Mouse (Mus musculus) stomach, embryonic 16.5 days (tissue): ENCODE data around the gene Wnt9b. TPM values are rescaled to one million over a fixed set of nuclear protein-coding genes. Genes with fewer than 3 reads are reported as not detected.
"Not testable (repeated sequence)": the region's sequence is repeated elsewhere in the genome, so short reads cannot be mapped to it uniquely, and the experiment has no call there.

Source experiments
- ATAC-seq: fragments of 200-750 bp; cut with Nextera tagmentation; 2 replicates; pipeline ENCODE4 v1.8.0; 2017; ENCODE audit warnings: moderate number of reproducible peaks, moderate TSS enrichment; ENCODE audit not compliant: insufficient read depth, low FRiP score
- H3K27ac ChIP-seq: fragments of 300-500 bp; sonication (generic); 2 replicates; pipeline ENCODE4 v1.5.1; 2014; ENCODE audit warnings: low read length
- H3K27me3 ChIP-seq: fragments of 300-500 bp; sonication (generic); 2 replicates; pipeline ENCODE4 v1.6.1; 2014; ENCODE audit warnings: low read length, control low read depth, mixed read lengths; ENCODE audit not compliant: control insufficient read depth, insufficient read depth
- H3K36me3 ChIP-seq: fragments of 300-500 bp; sonication (generic); 2 replicates; pipeline ENCODE4 v1.6.1; 2014; ENCODE audit warnings: low read length; ENCODE audit not compliant: control insufficient read depth, insufficient read depth
- H3K4me1 ChIP-seq: fragments of 300-500 bp; sonication (generic); 2 replicates; pipeline ENCODE4 v1.6.1; 2014; ENCODE audit warnings: low read length, control low read depth, mixed read lengths; ENCODE audit not compliant: control insufficient read depth, insufficient read depth
- H3K4me2 ChIP-seq: fragments of 300-500 bp; sonication (generic); 2 replicates; pipeline ENCODE4 v1.6.1; 2014; ENCODE audit warnings: low read depth, low read length, mixed read lengths
- H3K4me3 ChIP-seq: fragments of 300-500 bp; sonication (generic); replicated peaks from 2 replicates; pipeline ENCODE4 v1.5.1; 2014; ENCODE audit warnings: mild to moderate bottlenecking, low read length
- H3K9ac ChIP-seq: fragments of 300-500 bp; sonication (generic); 2 replicates; pipeline ENCODE4 v1.6.1; 2014; ENCODE audit warnings: low read length
- H3K9me3 ChIP-seq: fragments of 300-500 bp; sonication (generic); replicated peaks from 2 replicates; pipeline ENCODE4 v1.6.1; 2016; ENCODE audit warnings: low read length, control low read depth; ENCODE audit not compliant: control insufficient read depth
- WGBS: fragments of 180-500 bp; shearing (Covaris S2); extraction: QIAGEN DNeasy Blood & Tissue Kit; methylation state at CpG from one replicate; pipeline ENCODE4 v1.1.7; 2014; 5-methylcytosine and 5-hydroxymethylcytosine counted together
- polyA plus RNA-seq: library from polyadenylated mRNA; unstranded; fragments of >200 nt; fragmentation: Nextera tagmentation; extraction: Ambion mirVana; gene quantifications from 2 replicates; pipeline ENCODE4 v1.2.1, GENCODE M21; 2015

The Wnt9b gene
- polyA plus RNA-seq, 1 experiment from 2014 or later = 0.06 TPM

- no peak overlapping the region for H3K4me2 ChIP-seq
Measured at GRCm38 (mm10) chr11:103764601-103765000, 15.0 kb upstream of the Wnt9b start.

GRCm38 (mm10) chr11:103763410-103764163 lies 14.0 kb upstream of the Wnt9b start:
- Histone ChIP-seq H3K4me2 (no peak overlapping the region), H3K4me1 (no peaks in the 10 kb centered on the region), H3K9me3 (no peaks in the 10 kb centered on the region), H3K27ac (no peak overlapping the region), H3K36me3 (no peaks in the 10 kb centered on the region), H3K9ac (no peak overlapping the region), H3K27me3 (no peaks in the 10 kb centered on the region), H3K4me3 (no peak overlapping the region)
- ATAC-seq = no peak; the same call in 1 of the 2 replicates
- 19% methylated on average over 10 of the region's 10 CpGs for WGBS

More at GRCm38 (mm10) chr11:103764601-103765000, 15.0 kb upstream of the Wnt9b start:
- H3K4me3 ChIP-seq = no peak overlapping the region
- no peak overlapping the region for H3K9ac ChIP-seq
- no peak overlapping the region for H3K27ac ChIP-seq
- no peak for ATAC-seq
- H3K4me1 ChIP-seq = no peaks in the 10 kb centered on the region
- H3K9me3 ChIP-seq = no peaks in the 10 kb centered on the region
- peaks cover 6% of the 10 kb centered on the region for H3K27me3 ChIP-seq
- WGBS = 64% methylated on average over 6 of the region's 6 CpGs
- H3K36me3 ChIP-seq = no peaks in the 10 kb centered on the region

GRCm38 (mm10) chr11:103760891-103761290 lies 11.3 kb upstream of the Wnt9b start:
- not testable (repeated sequence) for H3K9ac ChIP-seq, H3K9me3 ChIP-seq, H3K4me3 ChIP-seq, H3K36me3 ChIP-seq, H3K4me2 ChIP-seq, H3K27me3 ChIP-seq, H3K4me1 ChIP-seq, H3K27ac ChIP-seq, ATAC-seq
- WGBS = 86% methylated on average over 5 of the region's 5 CpGs

GRCm38 (mm10) chr11:103760101-103760500 lies 10.5 kb upstream of the Wnt9b start:
- ATAC-seq = no peak
- Histone ChIP-seq H3K27ac (no peak overlapping the region), H3K4me2 (no peak overlapping the region), H3K4me3 (no peak overlapping the region), H3K36me3 (no peaks in the 10 kb centered on the region), H3K9me3 (no peaks in the 10 kb centered on the region), H3K4me1 (no peaks in the 10 kb centered on the region), H3K9ac (no peak overlapping the region), H3K27me3 (no peaks in the 10 kb centered on the region)
- 55% methylated on average over 7 of the region's 7 CpGs for WGBS

GRCm38 (mm10) chr11:103758706-103759105 lies 9.1 kb upstream of the Wnt9b start:
- no peak overlapping the region for H3K4me2 ChIP-seq
- ATAC-seq = no peak; the same call in 1 of the 2 replicates

GRCm38 (mm10) chr11:103758054-103758453 lies 8.4 kb upstream of the Wnt9b start:
- no peaks in the 10 kb centered on the region for H3K36me3 ChIP-seq
- ATAC-seq = no peak
- H3K27ac ChIP-seq = no peak overlapping the region
- H3K9me3 ChIP-seq = no peaks in the 10 kb centered on the region
- H3K4me1 ChIP-seq = no peaks in the 10 kb centered on the region
- 0 out of 2 replicates have a peak, but pooled peaks cover 3% of the 10 kb centered on the region for H3K27me3 ChIP-seq
- H3K4me2 ChIP-seq = no peak overlapping the region
- no peak overlapping the region for H3K4me3 ChIP-seq
- no peak overlapping the region for H3K9ac ChIP-seq
- 47% methylated on average over 11 of the region's 11 CpGs for WGBS

More at GRCm38 (mm10) chr11:103758706-103759105, 9.1 kb upstream of the Wnt9b start:
- Histone ChIP-seq H3K27ac (no peak overlapping the region), H3K9ac (no peak overlapping the region), H3K27me3 (no peaks in the 10 kb centered on the region), H3K9me3 (no peaks in the 10 kb centered on the region), H3K4me3 (no peak overlapping the region), H3K36me3 (no peaks in the 10 kb centered on the region), H3K4me1 (no peaks in the 10 kb centered on the region)
- 9% methylated on average over 6 of the region's 6 CpGs for WGBS

GRCm38 (mm10) chr11:103750612-103751011 lies 991 bp upstream of the Wnt9b start:
- no peak overlapping the region for H3K27ac ChIP-seq
- no peaks in the 10 kb centered on the region for H3K36me3 ChIP-seq
- H3K9ac ChIP-seq = no peak overlapping the region
- no peaks in the 10 kb centered on the region for H3K9me3 ChIP-seq
- H3K27me3 ChIP-seq = peaks cover 57% of the 10 kb centered on the region
- H3K4me3 ChIP-seq = no peak overlapping the region
- no peak for ATAC-seq
- WGBS = 56% methylated on average over 3 of the region's 3 CpGs
- peaks cover 10% of the 10 kb centered on the region for H3K4me1 ChIP-seq
- no peak overlapping the region for H3K4me2 ChIP-seq

GRCm38 (mm10) chr11:103735046-103735781 lies 14.4 kb downstream of the Wnt9b start:
- H3K27ac ChIP-seq = no peak overlapping the region
- H3K36me3 ChIP-seq = no peaks in the 10 kb centered on the region
- 0 out of 2 replicates have a peak overlapping the region, but pooled peaks have one; percentile 19 for H3K9ac ChIP-seq
- peaks cover 11% of the 10 kb centered on the region; the same call in 1 of the 2 replicates for H3K4me1 ChIP-seq
- ATAC-seq = peak; percentile 51; the same call in 1 of the 2 replicates
- H3K9me3 ChIP-seq = no peaks in the 10 kb centered on the region
- H3K27me3 ChIP-seq = no peaks in the 10 kb centered on the region; the same call in 1 of the 2 replicates
- H3K4me2 ChIP-seq = no peak overlapping the region
- no peak overlapping the region for H3K4me3 ChIP-seq
- 47% methylated on average over 19 of the region's 19 CpGs for WGBS
